Mouse (Mus musculus) lung, postnatal 10 days (tissue): ENCODE data around the gene Tmem131.

Experiments used
- DNase-seq: peaks from one replicate; pipeline ENCODE4 v3.0.0; 2021

Tmem131 gene

GRCm38 (mm10) chr1:36768786-36769185 is 174.7 kb downstream of the Tmem131 start:
- DNase-seq = no peak

- DNase-seq = no peak
Observed at GRCm38 (mm10) chr1:36767321-36767720, 176.1 kb downstream of the Tmem131 start.

- no peak for DNase-seq
Observed at GRCm38 (mm10) chr1:36766431-36767205, 176.8 kb downstream of the Tmem131 start.

- no peak for DNase-seq
Observed at GRCm38 (mm10) chr1:36761568-36761967, 181.9 kb downstream of the Tmem131 start, which contains the start of gene Zap70. Zap70 (plus strand) TSS chr1:36761798.

- DNase-seq = no peak
Observed at GRCm38 (mm10) chr1:36761061-36761460, 182.4 kb downstream of the Tmem131 start.

GRCm38 (mm10) chr1:36760401-36760800 is 183.1 kb downstream of the Tmem131 start:
- no peak for DNase-seq

DNA sequence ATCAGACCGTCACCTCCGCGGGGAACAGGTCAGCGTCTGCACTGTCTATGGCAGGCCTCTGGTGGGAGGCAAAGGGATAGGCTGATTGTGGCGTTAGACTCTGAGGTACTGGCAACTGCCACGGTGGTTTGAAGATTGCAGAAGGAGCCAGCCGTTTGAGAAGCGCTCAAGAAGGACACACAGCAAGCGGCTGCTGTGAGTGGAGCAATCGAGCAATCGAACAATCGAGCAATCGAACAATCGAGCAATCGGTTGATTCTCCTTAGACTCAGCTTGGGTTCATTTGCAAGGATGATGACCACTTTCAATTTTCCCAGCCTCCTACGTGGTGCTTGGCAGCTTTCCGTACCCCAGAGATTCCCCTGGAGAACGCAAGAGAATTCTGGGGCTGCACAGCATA is 184.4 kb downstream of the Tmem131 start:
- DNase-seq = no peak

- no peak for DNase-seq
Observed at GRCm38 (mm10) chr1:36758553-36758952, 184.9 kb downstream of the Tmem131 start.

DNA sequence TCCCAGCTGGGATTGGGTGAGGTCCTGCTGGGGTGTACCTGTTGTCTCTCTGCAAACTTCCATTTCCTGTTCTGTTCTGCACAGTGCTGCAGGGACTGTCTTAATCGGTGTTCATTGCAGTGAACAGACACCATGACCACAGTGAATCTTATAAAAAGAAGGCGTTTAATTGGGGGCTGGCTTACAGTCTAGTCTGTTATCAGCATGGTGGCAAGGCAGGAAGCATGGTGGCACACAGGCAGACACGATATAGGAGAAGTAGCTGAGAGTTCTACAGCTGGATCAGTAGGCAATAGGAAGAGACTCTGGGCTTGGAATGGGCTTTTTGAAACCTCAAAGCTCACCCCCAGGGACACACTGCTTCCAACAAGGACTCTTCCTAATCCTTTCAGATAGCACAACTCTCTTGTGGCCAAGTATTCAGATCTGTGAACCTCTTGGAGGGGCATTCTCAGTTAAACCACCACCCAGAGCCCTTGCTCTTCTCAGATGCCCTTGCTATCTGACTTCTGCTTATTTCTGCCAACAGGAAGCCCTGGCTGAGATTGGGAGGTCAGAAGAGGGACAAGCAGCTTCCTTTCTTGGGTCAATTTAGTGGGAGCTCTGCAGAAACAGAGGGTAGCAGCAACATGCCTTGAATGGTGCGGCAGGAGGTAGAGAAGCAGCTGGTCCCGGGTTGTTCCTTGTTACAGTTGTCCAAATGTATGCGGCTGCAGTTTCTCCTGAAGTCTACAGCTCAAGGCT is 189.4 kb downstream of the Tmem131 start:
- no peak for DNase-seq

DNA sequence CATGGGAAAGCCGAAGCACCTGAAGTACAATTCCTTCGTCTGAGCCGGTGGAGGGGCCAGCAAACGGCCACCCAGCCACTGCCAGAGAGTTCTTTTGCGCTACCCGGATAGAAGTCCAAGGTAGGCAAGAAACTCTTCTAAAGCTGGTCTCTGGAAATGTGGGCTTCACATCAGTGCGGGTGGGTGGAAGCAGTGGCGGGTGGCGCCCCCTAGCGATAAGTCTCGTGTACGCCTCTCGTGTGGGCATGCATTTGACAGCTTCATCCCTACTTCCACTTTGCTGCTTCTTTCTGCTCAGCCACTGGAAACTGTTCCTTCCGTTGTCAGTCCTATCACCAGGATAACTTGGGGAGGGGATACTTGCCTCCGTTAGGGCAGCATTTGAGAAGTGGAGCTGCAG is 197.0 kb downstream of the Tmem131 start:
- peak; percentile 46 for DNase-seq

DNA sequence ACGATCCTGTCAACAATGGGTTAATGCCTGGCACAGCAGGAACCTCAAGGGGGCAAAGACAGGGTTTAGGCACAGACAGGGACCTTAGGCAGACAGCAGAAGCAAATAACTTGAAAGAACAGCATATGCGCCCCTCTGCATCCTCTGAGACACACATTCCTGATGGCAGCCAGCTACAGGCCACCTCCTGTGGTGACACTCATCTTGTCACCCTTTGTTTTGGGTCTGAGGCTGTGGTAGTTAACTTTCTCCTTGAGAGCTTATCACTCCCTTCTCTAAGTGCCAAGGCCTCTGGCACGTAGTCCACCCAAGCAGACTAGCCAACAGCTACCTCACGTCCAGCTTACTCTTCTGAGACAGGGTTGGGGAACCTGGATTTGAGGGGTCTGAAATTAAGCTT is 197.8 kb downstream of the Tmem131 start:
- no peak for DNase-seq

DNA sequence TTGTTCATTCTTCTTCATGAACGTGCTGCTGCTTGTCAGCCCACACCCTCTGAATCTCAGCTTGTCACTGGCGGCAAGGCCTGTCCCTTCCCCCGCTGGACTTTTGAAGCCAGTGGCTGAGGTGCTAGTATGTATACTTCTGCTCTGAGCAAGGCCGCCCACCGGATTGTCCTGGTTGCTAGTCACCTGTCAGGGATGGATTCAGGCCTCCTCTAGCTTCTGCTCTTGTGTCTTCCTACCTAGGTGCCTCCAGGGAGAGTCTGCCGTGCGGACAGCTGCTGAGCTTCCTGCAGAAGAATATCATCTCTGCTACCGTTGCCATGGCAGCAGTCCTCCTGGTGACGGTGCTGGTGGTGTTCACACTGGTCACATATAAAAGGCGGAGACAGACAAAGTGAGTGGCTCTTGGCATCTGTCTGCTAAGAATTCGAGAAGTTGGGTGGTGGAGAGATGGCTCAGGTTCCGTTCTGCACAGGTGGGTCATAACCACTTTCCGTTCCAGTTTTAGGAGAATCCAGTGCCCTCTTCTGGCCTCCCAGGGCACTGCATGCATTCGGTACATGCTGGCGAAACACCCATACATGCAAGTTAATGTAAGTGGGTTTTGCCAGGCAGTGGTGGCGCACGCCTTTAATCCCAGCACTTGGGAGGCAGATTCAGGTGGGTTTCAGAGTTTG is 199.1 kb downstream of the Tmem131 start:
- DNase-seq = peak; percentile 78

DNA sequence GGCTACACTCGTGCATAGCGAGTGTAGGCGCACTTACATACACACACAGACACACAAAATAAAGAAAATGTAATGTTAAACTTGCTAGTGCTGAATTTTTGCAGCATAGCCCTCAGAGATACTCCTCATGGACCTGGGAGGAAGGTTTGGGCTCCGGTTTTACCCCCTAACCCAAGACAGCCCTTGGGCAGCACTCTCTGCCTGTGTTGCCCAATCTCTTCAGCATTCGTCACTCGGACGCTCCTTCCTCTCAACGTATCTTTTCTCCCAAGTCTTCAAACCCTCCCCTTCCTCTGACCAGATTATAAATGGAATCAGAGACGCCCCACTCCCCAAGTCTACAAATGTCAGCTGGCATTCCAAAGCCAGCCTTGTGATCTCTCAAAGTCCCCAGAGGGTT is 200.4 kb downstream of the Tmem131 start:
- DNase-seq = no peak
